Mouse (Mus musculus) subcutaneous adipose tissue, adult 2 months (tissue): ENCODE measurements around the gene Sirt3. TPM values are rescaled to one million over a fixed set of nuclear protein-coding genes. Genes with fewer than 3 reads are reported as not detected.

Experiments used
- polyA plus RNA-seq: library from polyadenylated mRNA; depleted of rRNA; stranded (reverse); fragments of >200 nt; gene quantifications from 2 replicates; pipeline ENCODE4 v1.2.3, GENCODE M21; 2012; ENCODE audit warnings: low replicate concordance; rRNA removed

The Sirt3 gene
- 30.7 and 38.8 TPM in 2 replicates for polyA plus RNA-seq

GRCm38 (mm10) chr7:140881696-140882468, at the start of gene Sirt3, which contains the start of gene Psmd13:
Gene Sirt3, minus strand, starts transcription at chr7:140882309.
Gene Psmd13, plus strand, starts transcription at chr7:140881968.

DNA sequence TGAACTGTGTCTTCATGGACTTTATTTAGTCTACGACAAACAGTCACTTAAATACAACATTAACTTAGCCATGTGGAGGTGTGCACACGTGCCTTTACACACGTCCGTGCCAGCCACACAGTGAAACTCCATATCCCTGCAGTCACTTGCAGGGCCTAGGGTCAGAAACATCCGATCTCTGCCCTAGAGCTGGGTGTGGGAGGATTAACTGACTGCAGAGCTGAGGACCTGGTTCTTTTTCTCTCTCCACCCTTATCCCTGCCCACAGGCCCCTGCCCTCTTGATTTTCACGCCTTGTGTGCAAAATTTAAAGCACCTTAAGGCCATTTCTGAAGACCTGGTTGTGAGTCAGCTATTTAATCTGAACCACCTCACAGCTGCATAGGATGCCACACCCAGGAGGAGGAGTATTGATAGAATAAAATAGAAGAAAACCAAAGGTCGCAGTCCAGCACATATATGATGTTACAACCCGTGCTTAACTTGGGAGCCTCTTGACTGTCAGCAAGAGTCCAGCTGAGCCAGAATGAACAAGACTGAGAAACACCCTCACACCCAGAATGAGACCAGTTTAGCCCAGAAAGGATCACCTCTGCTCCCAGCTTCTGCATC, 38.4 kb upstream of the Sirt3 start, which contains the start of gene Nlrp6:
Gene Nlrp6 (plus strand): TSS at position 485 of the 612 bp plus-strand sequence.

GRCm38 (mm10) chr7:140900220-140900619, 18.1 kb upstream of the Sirt3 start, which contains the start of gene Cox8b:
Gene Cox8b, minus strand, starts transcription at chr7:140900446.

GRCm38 (mm10) chr7:140857550-140858505, 24.3 kb downstream of the Sirt3 start, which contains the start of gene Bet1l:
Gene Bet1l, minus strand, starts transcription at chr7:140857577.

DNA sequence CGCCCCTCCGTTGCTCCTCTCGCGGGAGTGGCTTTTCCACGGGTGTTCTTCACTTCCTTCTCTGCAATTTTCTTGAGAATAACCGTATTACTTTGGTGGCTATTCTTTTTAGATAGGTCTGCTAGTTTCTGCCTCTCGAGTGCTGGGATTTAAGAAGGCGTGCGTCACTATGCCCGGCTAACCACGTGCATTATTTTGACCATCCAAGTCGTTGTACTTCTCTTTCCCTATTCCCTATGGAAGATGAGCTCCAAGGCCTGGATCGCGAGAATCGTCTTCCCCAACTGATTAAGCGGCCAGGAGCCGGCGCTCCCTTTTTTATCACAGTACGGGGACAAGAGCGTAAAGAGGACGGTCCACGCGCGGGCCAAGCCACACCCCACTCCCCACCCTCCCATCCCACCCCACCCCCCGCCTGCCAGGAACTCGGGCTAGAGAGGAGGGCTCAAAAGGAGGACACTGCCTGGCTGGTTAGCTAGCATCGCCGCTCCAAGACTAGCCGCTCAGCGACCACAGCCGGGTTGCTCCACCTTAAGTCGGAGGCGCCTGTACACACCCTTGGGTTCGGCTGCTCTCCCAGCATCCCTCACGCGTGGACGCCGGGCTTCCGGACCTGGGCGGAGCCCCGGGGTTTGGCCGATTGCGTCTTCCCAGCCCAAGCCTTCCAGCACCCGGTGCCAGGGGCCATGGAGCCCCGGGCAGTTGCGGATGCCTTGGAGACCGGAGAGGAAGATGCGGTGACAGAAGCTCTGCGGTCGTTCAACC, 25.1 kb downstream of the Sirt3 start, which contains the start of gene Ric8a:
Gene Ric8a (plus strand): TSS at position 173 of the 765 bp plus-strand sequence.

DNA sequence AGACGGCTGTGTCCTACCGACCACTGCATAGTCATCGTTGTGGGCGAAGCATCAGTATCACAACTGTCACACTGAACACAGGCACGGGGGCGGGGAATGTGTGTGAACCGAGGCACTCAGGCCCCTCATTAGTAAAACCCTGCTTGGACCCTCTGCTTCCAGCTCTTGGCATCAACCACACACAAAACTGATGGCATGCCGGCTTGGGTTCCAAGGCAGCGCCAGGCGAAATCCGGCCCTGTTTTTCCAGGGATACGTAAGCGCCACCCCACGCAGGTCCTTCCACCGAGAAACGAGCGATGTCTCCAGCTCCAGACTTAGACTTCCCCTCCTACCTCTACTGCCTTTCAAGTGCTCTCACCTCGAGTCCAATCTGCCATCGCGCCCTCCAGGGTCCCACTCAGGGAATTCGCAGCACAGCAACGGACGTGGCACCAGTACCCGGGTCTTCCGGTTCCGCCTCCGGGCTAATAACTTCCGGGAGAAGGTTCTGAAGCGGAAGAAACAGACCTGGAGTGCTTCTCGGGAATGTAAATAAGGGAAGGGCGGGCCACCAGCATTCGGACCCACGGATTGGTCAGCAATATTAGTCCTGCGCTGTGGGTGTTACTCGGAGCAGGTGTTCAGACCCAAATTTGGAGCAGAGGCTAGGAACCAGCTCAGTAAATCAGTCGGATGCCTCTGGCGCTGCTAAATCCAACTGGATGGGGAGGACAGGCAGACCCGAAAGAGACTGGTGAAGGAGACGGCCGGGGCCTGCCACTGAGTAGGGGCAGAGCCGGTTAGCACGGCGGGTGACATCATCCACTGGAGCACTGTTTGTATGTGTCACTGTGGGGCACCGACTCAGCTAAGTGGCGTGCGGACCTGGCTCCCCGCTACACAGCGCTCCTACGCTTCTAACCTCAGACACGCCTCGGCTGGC, 26.0 kb downstream of the Sirt3 start, which contains the start of gene Gm45785:
Gene Gm45785 (minus strand): TSS at position 472 of the 925 bp plus-strand sequence.

GRCm38 (mm10) chr7:140847755-140848580, 34.1 kb downstream of the Sirt3 start, which contains the start of gene Odf3:
Gene Odf3, plus strand, starts transcription at chr7:140847805.

GRCm38 (mm10) chr7:140844905-140845665, 37.0 kb downstream of the Sirt3 start, which contains the start of gene Scgb1c1:
Gene Scgb1c1, plus strand, starts transcription at chr7:140845547.

GRCm38 (mm10) chr7:140834968-140835757, 46.9 kb downstream of the Sirt3 start, which contains the start of gene Urah:
Gene Urah, plus strand, starts transcription at chr7:140835018.

GRCm38 (mm10) chr7:140821653-140822329, 60.3 kb downstream of the Sirt3 start, which contains the start of gene Zfp941:
Gene Zfp941, minus strand, starts transcription at chr7:140822178.

Other genes with a start within 250 kb of the Sirt3 start
- not detected in 2 replicates for gene Olfr53, start 235.9 kb downstream of the Sirt3 start, polyA plus RNA-seq
- not detected in 2 replicates for gene Olfr539, start 222.4 kb downstream of the Sirt3 start, polyA plus RNA-seq
- not detected in 2 replicates for gene Olfr45, start 200.4 kb downstream of the Sirt3 start, polyA plus RNA-seq
- not detected in 2 replicates for gene Olfr541, start 185.0 kb downstream of the Sirt3 start, polyA plus RNA-seq
- 256 and 502 TPM in 2 replicates for gene Cyp2e1, start 118.6 kb downstream of the Sirt3 start, polyA plus RNA-seq
- gene Syce1, start 94.5 kb downstream of the Sirt3 start, polyA plus RNA-seq = 0.07 and 0.33 TPM in 2 replicates
- 0.15 TPM in 1 of 2 replicates, not detected in the other for gene Zfp941, start 60.1 kb downstream of the Sirt3 start, polyA plus RNA-seq
- 14.2 TPM in 1 of 2 replicates, not detected in the other for gene Urah, start 47.3 kb downstream of the Sirt3 start, polyA plus RNA-seq
- gene Scgb1c1, start 36.8 kb downstream of the Sirt3 start, polyA plus RNA-seq = not detected in 2 replicates
- gene Odf3, start 34.5 kb downstream of the Sirt3 start, polyA plus RNA-seq = 0.11 TPM in 1 of 2 replicates, not detected in the other
- not detected in 2 replicates for gene Gm45785, start 26.0 kb downstream of the Sirt3 start, polyA plus RNA-seq
- 114 and 143 TPM in 2 replicates for gene Ric8a, start 25.4 kb downstream of the Sirt3 start, polyA plus RNA-seq
- gene Bet1l, start 24.7 kb downstream of the Sirt3 start, polyA plus RNA-seq = 37.8 and 39.1 TPM in 2 replicates
- 76.9 and 91.8 TPM in 2 replicates for gene Psmd13, start 341 bp downstream of the Sirt3 start, polyA plus RNA-seq
- 147 and 450 TPM in 2 replicates for gene Cox8b, start 18.1 kb upstream of the Sirt3 start, polyA plus RNA-seq
- gene Nlrp6, start 38.6 kb upstream of the Sirt3 start, polyA plus RNA-seq = 0.87 TPM in 1 of 2 replicates, not detected in the other
- gene Pgghg, start 59.1 kb upstream of the Sirt3 start, polyA plus RNA-seq = 55.4 and 73.1 TPM in 2 replicates
- gene Ifitm5, start 68.0 kb upstream of the Sirt3 start, polyA plus RNA-seq = 2.9 and 7.4 TPM in 2 replicates
- gene Gm45717, start 73.6 kb upstream of the Sirt3 start, polyA plus RNA-seq = 0.78 TPM in 1 of 2 replicates, not detected in the other
- gene Ifitm2, start 73.7 kb upstream of the Sirt3 start, polyA plus RNA-seq = 1,434 and 1,895 TPM in 2 replicates
- gene Ifitm1, start 84.9 kb upstream of the Sirt3 start, polyA plus RNA-seq = 36.0 and 1,392 TPM in 2 replicates
- 721 and 1,416 TPM in 2 replicates for gene Ifitm3, start 128.5 kb upstream of the Sirt3 start, polyA plus RNA-seq
- gene Ifitm6, start 135.6 kb upstream of the Sirt3 start, polyA plus RNA-seq = 17.2 and 25.7 TPM in 2 replicates
- not detected in 2 replicates for gene Gm17387, start 146.8 kb upstream of the Sirt3 start, polyA plus RNA-seq
- 0.26 and 5.6 TPM in 2 replicates for gene B4galnt4, start 178.8 kb upstream of the Sirt3 start, polyA plus RNA-seq
- 1.7 and 14.7 TPM in 2 replicates for gene Pkp3, start 195.9 kb upstream of the Sirt3 start, polyA plus RNA-seq
- 21.2 and 25.3 TPM in 2 replicates for gene Sigirr, start 218.3 kb upstream of the Sirt3 start, polyA plus RNA-seq
- gene Ano9, start 235.5 kb upstream of the Sirt3 start, polyA plus RNA-seq = 0.20 and 11.9 TPM in 2 replicates
- 44.6 and 49.3 TPM in 2 replicates for gene Ptdss2, start 240.1 kb upstream of the Sirt3 start, polyA plus RNA-seq